Mouse (Mus musculus) CD4-positive, CD25-positive, alpha-beta regulatory T cell, adult 9 weeks (primary cell): ENCODE results near the gene Agt. TPM values are rescaled to one million over a fixed set of nuclear protein-coding genes. Genes with fewer than 3 reads are reported as not detected.

Experiments used
- polyA plus RNA-seq: library from polyadenylated mRNA; unstranded; fragments of 100-300 nt; shearing (Covaris generic); gene quantifications from one replicate; pipeline ENCODE4 v1.2.1, GENCODE M21; 2017

Gene Agt
- polyA plus RNA-seq = not detected

DNA sequence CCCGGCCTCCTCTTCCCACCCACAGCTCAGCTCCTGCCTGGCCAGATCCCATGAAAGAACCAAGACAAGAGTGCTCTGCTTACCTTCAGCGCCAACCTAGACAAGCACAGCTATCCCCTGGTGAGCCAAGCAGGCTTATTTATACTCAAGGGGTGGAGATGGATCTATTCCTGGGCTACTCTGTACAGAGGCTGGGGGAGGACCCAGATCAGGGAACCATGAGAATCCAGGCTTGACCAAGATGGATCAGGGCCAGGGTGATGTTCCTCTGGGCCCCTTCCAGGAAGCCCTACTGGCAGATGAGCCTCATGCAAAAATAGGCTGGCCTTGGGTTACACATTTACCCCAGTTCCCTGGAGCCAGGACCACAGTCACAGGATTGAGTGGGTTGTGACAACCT lies at the start of gene Agt:
Gene Agt (minus strand): TSS at position 114 of the 400 bp plus-strand sequence.

DNA sequence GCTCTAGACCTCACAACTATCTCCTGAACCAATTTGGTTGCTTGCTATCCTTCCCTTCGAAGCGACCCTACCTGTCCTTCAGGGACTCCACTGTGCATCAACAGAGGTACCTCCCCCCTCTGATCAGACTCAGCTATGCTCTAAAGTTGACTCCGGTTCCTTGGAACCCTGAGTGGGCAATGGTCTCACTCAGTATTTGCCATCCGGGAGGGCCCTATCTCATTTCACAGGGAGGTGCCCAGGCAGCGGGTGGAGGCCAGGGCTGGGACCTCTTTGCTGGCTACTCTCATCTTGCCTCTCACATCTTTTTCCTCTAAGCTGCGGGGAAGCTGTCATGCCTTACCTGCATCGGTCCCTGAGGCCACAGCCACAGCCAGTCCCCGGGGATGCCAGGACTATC lies 6.3 kb upstream of the Agt start, which contains the start of gene Capn9:
Gene Capn9 (plus strand): TSS at position 301 of the 400 bp plus-strand sequence.

DNA sequence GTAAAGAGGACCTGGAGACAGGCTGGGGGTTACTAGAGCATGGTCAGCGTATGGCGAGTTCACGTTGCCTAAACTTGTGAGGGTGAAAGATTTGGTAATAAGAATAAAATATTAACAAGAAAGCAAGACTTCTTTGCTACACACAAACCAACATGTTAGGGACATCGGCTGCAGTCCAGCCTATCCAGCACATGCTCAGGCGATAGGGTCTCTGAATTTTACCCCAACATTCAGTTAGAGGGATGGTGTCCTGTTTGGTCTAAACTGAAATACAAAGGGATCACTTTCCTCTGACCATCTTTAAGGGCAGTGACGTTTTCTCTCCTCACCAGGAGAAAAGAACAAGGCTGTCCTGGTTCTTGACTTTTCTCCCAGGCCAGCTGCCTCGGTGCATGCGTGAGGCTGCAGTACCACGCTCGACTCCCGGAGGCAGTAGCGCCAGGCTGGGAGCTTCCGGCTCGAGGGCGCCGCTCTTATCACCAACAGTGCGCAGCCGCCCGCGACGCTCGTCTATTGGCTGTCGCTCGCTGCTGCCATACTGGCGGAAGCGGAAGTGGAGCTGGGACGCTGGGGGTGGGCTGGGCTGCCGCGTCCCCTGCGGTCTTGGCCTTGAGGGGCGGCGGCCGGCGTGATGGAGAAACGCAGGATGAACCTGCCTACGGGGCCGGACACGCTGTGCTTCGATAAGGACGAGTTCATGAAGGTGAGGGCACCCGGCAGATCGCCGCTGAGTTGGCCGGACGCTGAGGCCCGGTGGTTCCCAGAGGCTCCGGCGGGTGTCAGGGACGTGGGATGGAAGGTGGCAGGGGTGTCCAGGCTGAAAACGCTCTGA lies 49.0 kb downstream of the Agt start, which contains the start of gene Cog2:
Gene Cog2 (plus strand): TSS at position 519 of the 832 bp plus-strand sequence.

Other genes starting within 250 kb of the Agt start
- gene Pgbd5, start 130.0 kb downstream of the Agt start, polyA plus RNA-seq = not detected
- 75.2 TPM for gene Cog2, start 48.9 kb downstream of the Agt start, polyA plus RNA-seq
- gene Capn9, start 6.4 kb upstream of the Agt start, polyA plus RNA-seq = not detected
- 0.73 TPM for gene 2310022B05Rik, start 93.7 kb upstream of the Agt start, polyA plus RNA-seq
- gene Ttc13, start 152.3 kb upstream of the Agt start, polyA plus RNA-seq = 27.0 TPM
- 29.9 TPM for gene Arv1, start 152.4 kb upstream of the Agt start, polyA plus RNA-seq
- 0.88 TPM for gene Fam89a, start 182.1 kb upstream of the Agt start, polyA plus RNA-seq
- gene Trim67, start 223.4 kb upstream of the Agt start, polyA plus RNA-seq = 0.04 TPM